Mouse (Mus musculus) neural tube, embryonic 14.5 days (tissue): ENCODE data around the gene Foxj1. TPM values are rescaled to one million over a fixed set of nuclear protein-coding genes. Genes with fewer than 3 reads are reported as not detected.

Experiments used
- ATAC-seq: fragments of 200-750 bp; cut with Nextera tagmentation; 2 replicates; pipeline ENCODE4 v1.8.0; 2017; ENCODE audit warnings: low read depth, mild to moderate bottlenecking, moderate TSS enrichment, moderate library complexity
- H3K27ac ChIP-seq: fragments of 300-500 bp; sonication (generic); 2 replicates; pipeline ENCODE4 v1.5.1; 2014; ENCODE audit warnings: low read depth, mild to moderate bottlenecking, control low read depth, low read length, moderate library complexity, mixed read lengths
- H3K27me3 ChIP-seq: fragments of 300-500 bp; sonication (generic); 2 replicates; pipeline ENCODE4 v1.6.1; 2014; ENCODE audit warnings: low read length; ENCODE audit not compliant: control insufficient read depth, insufficient read depth
- H3K36me3 ChIP-seq: fragments of 300-500 bp; sonication (generic); 2 replicates; pipeline ENCODE4 v1.6.1; 2014; ENCODE audit warnings: low read length, mixed read lengths; ENCODE audit not compliant: control insufficient read depth, insufficient read depth
- H3K4me1 ChIP-seq: fragments of 300-500 bp; sonication (generic); 2 replicates; pipeline ENCODE4 v1.6.1; 2014; ENCODE audit warnings: low read length; ENCODE audit not compliant: control insufficient read depth, insufficient read depth
- H3K4me2 ChIP-seq: fragments of 300-500 bp; sonication (generic); 2 replicates; pipeline ENCODE4 v1.6.1; 2014; ENCODE audit warnings: mild to moderate bottlenecking, low read depth, low read length, control low read depth
- H3K4me3 ChIP-seq: fragments of 300-500 bp; sonication (generic); 2 replicates; pipeline ENCODE4 v1.5.1; 2014; ENCODE audit warnings: low read depth, low read length, control low read depth, mixed read lengths
- H3K9ac ChIP-seq: fragments of 300-500 bp; sonication (generic); replicated peaks from 2 replicates; pipeline ENCODE4 v1.6.1; 2014; ENCODE audit warnings: low read depth, mild to moderate bottlenecking, control low read depth, low read length, mixed read lengths
- H3K9me3 ChIP-seq: fragments of 300-500 bp; sonication (generic); 2 replicates; pipeline ENCODE4 v1.6.1; 2016; ENCODE audit warnings: low read length; ENCODE audit not compliant: control insufficient read depth
- WGBS: fragments of 180-500 bp; shearing (Covaris S2); extraction: QIAGEN DNeasy Blood & Tissue Kit; methylation state at CpG from one replicate; pipeline ENCODE4 v1.1.7; 2014; 5-methylcytosine and 5-hydroxymethylcytosine counted together
- polyA plus RNA-seq: library from polyadenylated mRNA; unstranded; fragments of >200 nt; fragmentation: Nextera tagmentation; extraction: Ambion mirVana; gene quantifications from 2 replicates; pipeline ENCODE4 v1.2.1, GENCODE M21; 2014

The Foxj1 gene
- polyA plus RNA-seq, 1 experiment from 2014 or later, result 7.3 TPM

- no peak overlapping the region for H3K4me3 ChIP-seq
- no peak for ATAC-seq
- H3K4me1 ChIP-seq, result no peaks in the 10 kb centered on the region
- WGBS, result 97% methylated on average over 8 of the region's 8 CpGs
- peaks cover 29% of the 10 kb centered on the region for H3K36me3 ChIP-seq
- no peaks in the 10 kb centered on the region for H3K9me3 ChIP-seq
- H3K27me3 ChIP-seq, result no peaks in the 10 kb centered on the region
- H3K9ac ChIP-seq, result no peak overlapping the region
- no peak overlapping the region for H3K27ac ChIP-seq
- no peak overlapping the region for H3K4me2 ChIP-seq
Observed at GRCm38 (mm10) chr11:116353535-116353934, 18.3 kb upstream of the Foxj1 start.

DNA sequence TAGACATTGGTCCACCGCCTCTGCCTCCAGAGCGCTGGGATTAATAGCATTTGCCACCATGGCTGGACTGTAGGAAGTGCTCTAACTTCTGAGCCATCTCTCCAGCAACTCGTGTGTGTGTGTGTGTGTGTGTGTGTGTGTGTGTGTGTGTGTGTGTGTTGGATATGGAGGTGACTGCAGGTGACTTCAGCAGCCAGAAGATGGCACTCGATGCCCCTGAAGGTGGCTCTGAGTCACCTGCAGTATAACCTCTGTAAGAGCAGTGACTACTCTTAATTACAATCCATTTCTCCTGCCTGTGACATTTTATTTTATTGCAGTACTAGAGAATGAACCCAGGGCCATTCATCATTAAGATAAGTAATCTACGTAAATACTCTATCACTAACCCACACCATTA is 16.1 kb upstream of the Foxj1 start:
- H3K27me3 ChIP-seq, result no peaks in the 10 kb centered on the region
- H3K27ac ChIP-seq, result no peak overlapping the region
- no peaks in the 10 kb centered on the region for H3K4me1 ChIP-seq
- WGBS, result 88% methylated on average over 5 of the region's 5 CpGs
- no peak for ATAC-seq
- no peaks in the 10 kb centered on the region for H3K9me3 ChIP-seq
- no peak overlapping the region for H3K4me3 ChIP-seq
- H3K36me3 ChIP-seq, result peaks cover 38% of the 10 kb centered on the region
- H3K9ac ChIP-seq, result no peak overlapping the region
- no peak overlapping the region for H3K4me2 ChIP-seq

DNA sequence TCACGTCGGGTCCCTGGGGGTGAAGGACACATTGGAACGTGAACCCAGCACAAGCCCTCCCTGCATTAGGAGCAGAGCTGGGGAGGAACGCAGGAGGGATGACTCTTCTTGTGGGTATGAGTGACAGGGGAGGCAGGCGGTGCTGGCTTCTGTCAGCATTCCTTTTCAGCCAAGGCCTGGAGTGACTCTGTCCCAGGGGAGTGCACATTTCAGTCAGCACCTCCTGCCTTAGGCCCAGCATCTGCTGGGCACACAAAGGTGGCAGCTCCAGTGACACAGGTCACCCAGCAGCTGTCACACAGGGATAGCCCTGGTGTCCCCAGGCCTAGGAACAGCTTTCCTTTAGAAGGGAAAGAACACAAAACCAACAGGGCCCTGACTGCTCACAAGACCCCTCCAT is 12.8 kb upstream of the Foxj1 start:
- H3K4me2 ChIP-seq, result no peak overlapping the region
- ATAC-seq, result no peak
- no peaks in the 10 kb centered on the region for H3K27me3 ChIP-seq
- H3K27ac ChIP-seq, result no peak overlapping the region
- WGBS, result 80% methylated on average over 5 of the region's 5 CpGs
- H3K9me3 ChIP-seq, result no peaks in the 10 kb centered on the region
- H3K4me3 ChIP-seq, result no peak overlapping the region
- peaks cover 42% of the 10 kb centered on the region for H3K36me3 ChIP-seq
- no peak overlapping the region for H3K9ac ChIP-seq
- H3K4me1 ChIP-seq, result no peaks in the 10 kb centered on the region

DNA sequence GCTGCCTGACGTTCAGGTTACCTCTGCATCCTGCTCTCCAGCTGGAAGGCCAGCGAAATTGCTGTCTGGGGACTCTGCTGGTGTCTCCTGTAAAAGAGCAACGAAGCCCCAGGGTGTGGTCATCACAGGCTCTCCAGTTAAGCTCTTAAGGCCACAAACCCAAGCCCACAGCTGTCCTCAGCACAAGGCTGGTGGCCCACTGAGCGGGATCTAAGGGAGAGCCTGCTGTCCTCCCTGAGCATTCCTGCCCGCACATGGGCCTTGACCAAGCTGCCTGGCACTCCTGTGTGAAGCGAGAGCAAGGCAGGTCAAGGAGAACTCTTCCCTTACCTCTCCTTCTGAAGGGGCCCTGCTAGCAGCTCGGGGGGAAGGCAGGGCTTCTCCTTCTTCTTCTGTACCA is 11.8 kb upstream of the Foxj1 start:
- Histone ChIP-seq H3K36me3 (peaks cover 39% of the 10 kb centered on the region), H3K27ac (no peak overlapping the region), H3K4me3 (no peak overlapping the region), H3K27me3 (no peaks in the 10 kb centered on the region), H3K9me3 (no peaks in the 10 kb centered on the region), H3K4me1 (no peaks in the 10 kb centered on the region), H3K4me2 (no peak overlapping the region), H3K9ac (no peak overlapping the region)
- ATAC-seq, result no peak
- WGBS, result 84% methylated on average over 7 of the region's 7 CpGs

GRCm38 (mm10) chr11:116342069-116342791 is 7.0 kb upstream of the Foxj1 start:
- H3K4me3 ChIP-seq, result no peak overlapping the region

GRCm38 (mm10) chr11:116337531-116337930 is 2.3 kb upstream of the Foxj1 start:
- no peak for ATAC-seq
- 96% methylated on average over 6 of the region's 6 CpGs for WGBS
- H3K4me1 ChIP-seq, result peaks cover 9% of the 10 kb centered on the region; the same call in 1 of the 2 replicates

More at GRCm38 (mm10) chr11:116342069-116342791, 7.0 kb upstream of the Foxj1 start:
- peak; percentile 41; the same call in 1 of the 2 replicates for ATAC-seq
- Histone ChIP-seq H3K4me1 (no peaks in the 10 kb centered on the region), H3K36me3 (peaks cover 30% of the 10 kb centered on the region), H3K27ac (no peak overlapping the region), H3K9ac (no peak overlapping the region), H3K9me3 (no peaks in the 10 kb centered on the region), H3K27me3 (no peaks in the 10 kb centered on the region), H3K4me2 (no peak overlapping the region)
- 73% methylated on average over 25 of the region's 25 CpGs for WGBS

DNA sequence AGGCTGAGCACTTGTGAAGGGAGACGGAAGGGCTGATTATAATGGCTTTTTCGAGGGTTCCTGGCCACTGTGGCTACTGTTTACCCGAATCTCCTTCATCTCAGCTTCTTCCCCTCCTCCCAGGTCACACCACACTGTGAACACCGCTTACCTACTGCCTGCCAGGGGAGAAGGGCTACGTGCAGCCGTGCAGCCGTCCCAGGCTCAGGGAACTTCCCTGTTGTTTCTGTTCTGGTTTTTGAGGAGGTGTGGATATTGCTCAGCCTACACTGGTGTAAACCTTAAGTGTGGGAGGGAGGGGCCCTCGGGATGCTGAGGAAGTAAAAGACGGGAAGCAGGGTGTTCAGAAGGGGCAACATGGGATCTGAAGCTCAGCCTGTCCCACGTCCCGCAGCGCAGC is 1.8 kb upstream of the Foxj1 start:
- H3K4me1 ChIP-seq, result peaks cover 10% of the 10 kb centered on the region; the same call in 1 of the 2 replicates

More at GRCm38 (mm10) chr11:116337531-116337930, 2.3 kb upstream of the Foxj1 start:
- no peak overlapping the region for H3K27ac ChIP-seq
- H3K27me3 ChIP-seq, result no peaks in the 10 kb centered on the region; the same call in 1 of the 2 replicates
- H3K9me3 ChIP-seq, result no peaks in the 10 kb centered on the region
- H3K9ac ChIP-seq, result no peak overlapping the region
- H3K4me2 ChIP-seq, result no peak overlapping the region
- peaks cover 5% of the 10 kb centered on the region; the same call in 1 of the 2 replicates for H3K36me3 ChIP-seq
- no peak overlapping the region for H3K4me3 ChIP-seq

DNA sequence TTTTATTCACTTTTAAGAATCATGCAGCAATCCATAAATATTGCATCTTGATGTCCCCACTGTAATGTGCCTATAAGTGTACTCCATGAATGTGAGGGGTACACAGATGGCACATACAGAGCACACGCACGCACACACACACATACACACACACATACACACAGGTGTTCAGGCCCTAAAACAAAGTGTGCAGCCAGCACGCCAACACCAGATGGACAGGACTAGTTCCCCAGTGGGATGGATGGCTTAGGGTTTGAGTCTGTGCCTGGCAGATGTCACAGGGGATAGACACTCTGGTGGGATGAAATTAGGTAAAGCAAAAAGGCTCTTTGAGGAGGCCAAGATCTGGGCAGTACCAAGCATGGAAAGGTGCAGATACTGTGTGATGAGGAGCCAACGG is 1.2 kb upstream of the Foxj1 start:
- H3K4me3 ChIP-seq, result no peak overlapping the region
- peak overlapping the region; percentile 90; the same call in 1 of the 2 replicates for H3K4me2 ChIP-seq
- 72% methylated on average over 4 of the region's 4 CpGs for WGBS
- no peaks in the 10 kb centered on the region for H3K9me3 ChIP-seq
- H3K9ac ChIP-seq, result no peak overlapping the region; the same call in 1 of the 2 replicates
- H3K4me1 ChIP-seq, result peaks cover 15% of the 10 kb centered on the region; the same call in 1 of the 2 replicates
- no peaks in the 10 kb centered on the region; the same call in 1 of the 2 replicates for H3K27me3 ChIP-seq
- H3K36me3 ChIP-seq, result peaks cover 5% of the 10 kb centered on the region; the same call in 1 of the 2 replicates
- no peak for ATAC-seq
- no peak overlapping the region for H3K27ac ChIP-seq

More for the DNA sequence above, 1.8 kb upstream of the Foxj1 start:
- Histone ChIP-seq H3K27ac (no peak overlapping the region), H3K27me3 (no peaks in the 10 kb centered on the region; the same call in 1 of the 2 replicates), H3K4me3 (no peak overlapping the region), H3K4me2 (no peak overlapping the region), H3K9ac (no peak overlapping the region), H3K9me3 (no peaks in the 10 kb centered on the region), H3K36me3 (peaks cover 5% of the 10 kb centered on the region; the same call in 1 of the 2 replicates)
- WGBS, result 55% methylated on average over 12 of the region's 12 CpGs
- ATAC-seq, result no peak

- no peak for ATAC-seq
- Histone ChIP-seq H3K9me3 (no peaks in the 10 kb centered on the region), H3K27me3 (no peaks in the 10 kb centered on the region; the same call in 1 of the 2 replicates), H3K4me1 (peaks cover 24% of the 10 kb centered on the region), H3K36me3 (no peaks in the 10 kb centered on the region), H3K4me3 (peak overlapping the region; percentile 39), H3K4me2 (peak overlapping the region; percentile 90), H3K27ac (no peak overlapping the region), H3K9ac (no peak overlapping the region; the same call in 1 of the 2 replicates)
- WGBS, result 10% methylated on average over 26 of the region's 26 CpGs
Observed at GRCm38 (mm10) chr11:116334417-116334782, 799 bp downstream of the Foxj1 start.
